Mouse (Mus musculus): ENCODE measurements at regions not wholly inside any gene's neighbourhood (a gene's known extent, or its start where the extent isn't known, plus 50 kb on each side); places are given as distances from the start of the nearest gene placed in this dataset.

DNA sequence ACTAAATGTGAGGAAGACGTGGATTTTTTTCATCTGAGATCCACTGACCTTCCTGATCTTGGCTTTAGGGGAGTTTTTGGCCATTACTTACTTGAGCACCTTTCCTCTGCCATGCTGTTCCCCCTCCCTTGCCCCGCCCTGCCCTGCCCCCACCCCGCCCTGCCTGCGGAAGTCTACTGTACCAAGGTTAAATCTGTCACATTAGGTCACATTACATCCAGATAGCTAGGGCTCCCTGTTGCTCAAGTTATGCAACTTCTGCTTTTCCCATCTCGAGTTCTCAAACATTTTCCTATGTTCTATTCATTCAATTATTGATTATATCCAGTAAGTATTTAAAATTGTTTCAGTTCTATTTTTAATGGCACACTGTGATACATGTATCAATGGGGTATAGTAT is 144.7 kb upstream of the Cnot2 start:
- Histone ChIP-seq H3K36me3 (no peaks in the 10 kb centered on the region), H3K4me3 (no peak overlapping the region), H3K9ac (no peak overlapping the region), H3K27ac (no peak overlapping the region), H3K27me3 (peaks cover 3% of the 10 kb centered on the region; the same call in 1 of the 2 replicates), H3K4me2 (no peak overlapping the region), H3K4me1 (replicated peaks) (peaks cover 12% of the 10 kb centered on the region), H3K9me3 (replicated peaks) (no peaks in the 10 kb centered on the region)
- no peak for ATAC-seq (replicated peaks; ENCODE audit: insufficient number of reproducible peaks, insufficient read depth, low FRiP score, low read depth)
- WGBS, result 84% methylated on average over 5 of the region's 5 CpGs

DNA sequence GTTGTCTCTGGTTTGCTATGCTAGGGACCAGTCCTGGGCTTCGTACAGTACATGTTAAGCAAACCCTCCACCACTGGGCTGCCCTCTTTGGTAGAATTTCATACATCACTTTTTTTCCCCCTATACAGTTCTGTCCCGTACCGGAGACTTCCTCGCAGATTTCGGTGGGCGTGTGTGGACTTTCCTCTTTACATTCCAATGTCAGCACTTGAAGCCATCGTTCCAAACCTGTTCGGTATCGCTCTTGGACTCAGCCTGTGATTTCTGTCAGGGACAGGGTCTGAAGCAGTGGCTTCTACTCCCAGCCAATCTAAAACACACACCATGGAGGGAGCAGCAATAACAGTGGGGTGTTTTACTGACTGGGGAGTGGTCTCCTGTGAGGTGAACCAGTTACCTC is 140.7 kb upstream of the Cnot2 start:
- Histone ChIP-seq H3K4me3 (no peak overlapping the region), H3K27ac (no peak overlapping the region), H3K9me3 (replicated peaks) (no peaks in the 10 kb centered on the region), H3K4me2 (no peak overlapping the region), H3K4me1 (replicated peaks) (no peaks in the 10 kb centered on the region), H3K9ac (no peak overlapping the region), H3K27me3 (no peaks in the 10 kb centered on the region), H3K36me3 (no peaks in the 10 kb centered on the region)
- 83% methylated on average over 9 of the region's 9 CpGs for WGBS
- ATAC-seq (replicated peaks; ENCODE audit: insufficient number of reproducible peaks, insufficient read depth, low FRiP score, low read depth), result no peak

DNA sequence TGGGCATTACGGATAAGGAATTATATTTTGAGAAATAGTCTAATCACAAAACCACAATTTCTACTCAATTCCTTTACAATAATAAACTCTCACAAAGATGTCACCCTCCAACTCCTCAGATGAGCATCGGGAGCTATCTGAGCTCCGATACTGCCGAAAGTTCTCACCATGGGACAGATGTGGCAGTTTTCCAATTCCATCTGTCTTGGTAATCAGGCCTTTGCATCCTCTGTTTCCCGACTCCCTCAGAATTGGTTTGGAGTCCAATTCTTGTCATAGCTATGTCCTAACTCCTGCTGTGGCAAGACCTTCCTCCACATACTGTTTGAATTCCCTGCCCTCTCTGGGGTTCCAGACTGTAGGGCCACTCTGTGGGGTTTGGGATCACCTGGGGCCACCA is 138.3 kb upstream of the Cnot2 start:
- no peak overlapping the region for H3K9ac ChIP-seq
- H3K27ac ChIP-seq, result no peak overlapping the region
- H3K4me3 ChIP-seq, result no peak overlapping the region
- ATAC-seq (replicated peaks; ENCODE audit: insufficient number of reproducible peaks, insufficient read depth, low FRiP score, low read depth), result no peak
- H3K36me3 ChIP-seq, result no peaks in the 10 kb centered on the region
- H3K27me3 ChIP-seq, result no peaks in the 10 kb centered on the region
- no peaks in the 10 kb centered on the region for H3K4me1 ChIP-seq (replicated peaks)
- 85% methylated on average over 5 of the region's 5 CpGs for WGBS
- H3K9me3 ChIP-seq (replicated peaks), result no peaks in the 10 kb centered on the region
- H3K4me2 ChIP-seq, result no peak overlapping the region

DNA sequence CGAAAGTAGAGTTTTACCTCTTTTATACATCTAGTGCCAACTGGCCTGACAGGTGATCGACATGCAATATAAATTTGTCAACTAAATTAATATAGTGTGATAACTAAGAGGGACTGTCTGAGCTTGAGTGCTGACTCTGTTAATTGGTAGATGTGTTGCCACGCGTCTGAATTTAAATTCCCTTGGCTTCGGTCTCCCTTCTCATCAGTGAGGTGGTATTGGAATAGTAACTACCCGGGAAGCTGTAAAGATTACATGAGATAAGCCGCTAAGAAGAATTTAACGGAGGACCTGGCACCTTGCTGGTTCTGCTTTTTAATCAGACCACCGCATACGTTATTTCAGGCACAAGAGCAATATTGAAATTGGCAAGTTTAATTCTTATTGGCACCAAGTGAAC is 136.7 kb upstream of the Cnot2 start:
- Histone ChIP-seq H3K4me1 (replicated peaks) (peaks cover 6% of the 10 kb centered on the region), H3K27ac (no peak overlapping the region), H3K36me3 (no peaks in the 10 kb centered on the region), H3K4me3 (no peak overlapping the region), H3K9me3 (replicated peaks) (no peaks in the 10 kb centered on the region), H3K27me3 (no peaks in the 10 kb centered on the region), H3K4me2 (no peak overlapping the region), H3K9ac (no peak overlapping the region)
- 65% methylated on average over 10 of the region's 10 CpGs for WGBS
- ATAC-seq (replicated peaks; ENCODE audit: insufficient number of reproducible peaks, insufficient read depth, low FRiP score, low read depth), result no peak

GRCm38 (mm10) chr10:116717017-116717643 is 135.8 kb upstream of the Cnot2 start:
- WGBS, result 82% methylated on average over 4 of the region's 4 CpGs
- H3K4me3 ChIP-seq, result no peak overlapping the region
- no peaks in the 10 kb centered on the region for H3K27me3 ChIP-seq
- H3K9ac ChIP-seq, result no peak overlapping the region
- no peaks in the 10 kb centered on the region for H3K36me3 ChIP-seq
- ATAC-seq (replicated peaks; ENCODE audit: insufficient number of reproducible peaks, insufficient read depth, low FRiP score, low read depth), result no peak
- H3K4me1 ChIP-seq (replicated peaks), result peaks cover 6% of the 10 kb centered on the region
- no peak overlapping the region for H3K4me2 ChIP-seq
- no peak overlapping the region for H3K27ac ChIP-seq
- no peaks in the 10 kb centered on the region for H3K9me3 ChIP-seq (replicated peaks)

DNA sequence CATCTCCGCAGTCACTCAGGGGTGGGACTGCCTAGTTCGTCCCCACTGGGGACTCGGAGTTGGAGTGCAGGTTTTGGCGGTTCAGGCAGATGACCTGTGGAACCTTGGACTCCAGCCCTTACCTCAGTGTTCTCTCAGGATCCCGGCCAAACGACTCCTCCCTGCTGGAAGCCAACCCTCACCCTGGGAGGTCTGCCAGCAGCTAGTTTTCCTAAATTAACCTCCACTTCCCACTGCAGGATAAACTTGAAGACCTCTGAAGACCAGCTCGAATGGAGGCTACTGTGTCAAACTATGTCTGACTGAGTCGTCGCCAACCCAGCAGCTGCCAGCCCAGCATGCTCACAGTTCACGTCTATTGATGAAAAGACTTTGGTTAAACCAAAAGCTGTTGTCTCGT is 132.1 kb upstream of the Cnot2 start:
- Histone ChIP-seq H3K27me3 (no peaks in the 10 kb centered on the region), H3K27ac (no peak overlapping the region), H3K4me3 (no peak overlapping the region), H3K4me1 (replicated peaks) (peaks cover 6% of the 10 kb centered on the region), H3K9ac (no peak overlapping the region), H3K36me3 (no peaks in the 10 kb centered on the region), H3K9me3 (replicated peaks) (no peaks in the 10 kb centered on the region), H3K4me2 (no peak overlapping the region)
- WGBS, result 31% methylated on average over 11 of the region's 11 CpGs
- ATAC-seq (replicated peaks; ENCODE audit: insufficient number of reproducible peaks, insufficient read depth, low FRiP score, low read depth), result peak; percentile 55; the same call in 1 of the 2 replicates

DNA sequence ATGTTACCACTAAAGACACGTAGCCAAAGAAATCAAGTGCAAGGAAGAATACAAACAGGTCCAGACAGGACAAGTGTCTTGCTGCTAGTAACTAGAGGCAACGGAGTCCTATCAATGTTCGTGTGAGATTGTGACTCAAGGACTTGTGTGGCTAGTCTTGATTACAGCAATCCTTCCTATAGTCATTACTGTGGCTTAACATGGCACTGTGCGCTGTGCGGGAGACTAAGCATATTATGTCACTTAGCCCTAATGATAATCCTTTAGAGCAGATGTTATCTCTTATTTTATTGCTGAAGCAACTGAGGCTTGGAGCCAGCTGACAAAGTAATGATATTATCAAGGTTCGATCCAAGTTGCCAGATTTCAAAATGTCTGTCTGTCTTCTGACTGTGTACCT is 125.7 kb upstream of the Cnot2 start:
- H3K4me3 ChIP-seq, result no peak overlapping the region
- no peak for ATAC-seq (replicated peaks; ENCODE audit: insufficient number of reproducible peaks, insufficient read depth, low FRiP score, low read depth)
- H3K36me3 ChIP-seq, result no peaks in the 10 kb centered on the region
- H3K27ac ChIP-seq, result no peak overlapping the region
- no peaks in the 10 kb centered on the region for H3K27me3 ChIP-seq
- no peak overlapping the region for H3K9ac ChIP-seq
- H3K4me2 ChIP-seq, result no peak overlapping the region
- 73% methylated on average over 6 of the region's 6 CpGs for WGBS
- no peaks in the 10 kb centered on the region for H3K9me3 ChIP-seq (replicated peaks)
- H3K4me1 ChIP-seq (replicated peaks), result no peaks in the 10 kb centered on the region

DNA sequence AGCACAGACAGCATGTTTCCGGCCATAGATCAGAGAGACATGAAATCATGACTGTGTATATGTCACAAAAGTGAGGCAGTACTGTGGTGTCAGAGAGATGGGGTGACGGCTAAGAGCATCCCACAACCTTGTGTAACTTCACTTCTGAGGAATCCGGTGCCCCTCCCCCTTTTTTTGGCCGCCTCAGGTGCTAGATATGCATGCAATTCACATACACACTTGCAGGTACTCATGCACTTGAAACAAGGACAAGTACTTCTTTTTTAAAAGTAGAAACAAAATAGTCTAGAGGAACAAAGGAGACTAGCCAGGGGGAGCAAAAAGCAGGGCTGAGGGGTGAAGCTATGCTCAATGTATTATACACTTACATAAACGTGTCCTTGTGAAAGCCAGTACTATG is 120.0 kb upstream of the Cnot2 start:
- Histone ChIP-seq H3K4me2 (no peak overlapping the region), H3K27ac (no peak overlapping the region), H3K4me3 (no peak overlapping the region), H3K36me3 (no peaks in the 10 kb centered on the region), H3K9me3 (replicated peaks) (no peaks in the 10 kb centered on the region), H3K27me3 (no peaks in the 10 kb centered on the region), H3K9ac (no peak overlapping the region), H3K4me1 (replicated peaks) (no peaks in the 10 kb centered on the region)
- ATAC-seq (replicated peaks; ENCODE audit: insufficient number of reproducible peaks, insufficient read depth, low FRiP score, low read depth), result no peak
- WGBS, result 76% methylated on average over 5 of the region's 5 CpGs

- ATAC-seq (replicated peaks; ENCODE audit: insufficient number of reproducible peaks, insufficient read depth, low FRiP score, low read depth), result no peak
Observed at GRCm38 (mm10) chr10:116699711-116700110, 118.4 kb upstream of the Cnot2 start.

DNA sequence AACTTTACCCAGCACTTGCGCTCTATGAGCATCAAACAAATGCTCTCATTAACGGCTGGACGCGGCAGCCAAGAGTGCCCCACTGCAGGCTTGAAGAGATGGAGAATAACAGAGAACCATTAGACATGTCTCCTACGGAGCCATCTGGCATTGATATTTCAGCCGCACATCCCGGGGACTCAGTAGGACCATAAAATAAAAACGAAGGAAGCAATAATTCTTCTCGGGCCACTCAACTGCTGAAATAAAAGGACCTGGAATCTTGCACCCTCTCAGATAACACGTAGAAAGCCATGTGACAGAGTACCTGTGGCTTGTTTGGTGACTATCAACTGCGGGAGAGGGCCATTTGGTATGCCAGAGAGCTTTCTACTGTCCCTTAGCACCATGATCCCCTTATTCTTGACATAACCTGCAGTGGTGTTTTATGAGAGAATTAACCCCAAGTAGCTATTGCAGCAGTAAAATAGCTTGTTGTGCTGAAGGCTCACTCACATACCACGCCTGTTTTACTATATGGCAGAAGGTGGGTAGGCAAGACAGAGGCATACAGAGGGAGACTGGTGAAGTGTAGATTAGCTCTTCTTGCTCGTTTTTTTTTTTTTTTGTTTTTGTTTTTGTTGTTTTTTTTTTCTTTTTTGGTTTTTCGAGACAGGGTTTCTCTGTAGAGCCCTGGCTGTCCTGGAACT is 116.5 kb upstream of the Cnot2 start:
- Histone ChIP-seq H3K27ac (no peak overlapping the region), H3K4me3 (no peak overlapping the region), H3K27me3 (no peaks in the 10 kb centered on the region), H3K9me3 (replicated peaks) (no peaks in the 10 kb centered on the region), H3K36me3 (no peaks in the 10 kb centered on the region), H3K4me1 (replicated peaks) (no peaks in the 10 kb centered on the region), H3K9ac (no peak overlapping the region), H3K4me2 (no peak overlapping the region)
- 74% methylated on average over 14 of the region's 14 CpGs for WGBS
- no peak for ATAC-seq (replicated peaks; ENCODE audit: insufficient number of reproducible peaks, insufficient read depth, low FRiP score, low read depth)

More at GRCm38 (mm10) chr10:116699711-116700110, 118.4 kb upstream of the Cnot2 start:
- no peaks in the 10 kb centered on the region for H3K9me3 ChIP-seq (replicated peaks)
- no peaks in the 10 kb centered on the region for H3K27me3 ChIP-seq
- no peaks in the 10 kb centered on the region for H3K36me3 ChIP-seq
- H3K4me1 ChIP-seq (replicated peaks), result no peaks in the 10 kb centered on the region
- H3K9ac ChIP-seq, result no peak overlapping the region
- WGBS, result 84% methylated on average over 8 of the region's 8 CpGs
- no peak overlapping the region for H3K4me2 ChIP-seq
- no peak overlapping the region for H3K4me3 ChIP-seq
- H3K27ac ChIP-seq, result no peak overlapping the region

DNA sequence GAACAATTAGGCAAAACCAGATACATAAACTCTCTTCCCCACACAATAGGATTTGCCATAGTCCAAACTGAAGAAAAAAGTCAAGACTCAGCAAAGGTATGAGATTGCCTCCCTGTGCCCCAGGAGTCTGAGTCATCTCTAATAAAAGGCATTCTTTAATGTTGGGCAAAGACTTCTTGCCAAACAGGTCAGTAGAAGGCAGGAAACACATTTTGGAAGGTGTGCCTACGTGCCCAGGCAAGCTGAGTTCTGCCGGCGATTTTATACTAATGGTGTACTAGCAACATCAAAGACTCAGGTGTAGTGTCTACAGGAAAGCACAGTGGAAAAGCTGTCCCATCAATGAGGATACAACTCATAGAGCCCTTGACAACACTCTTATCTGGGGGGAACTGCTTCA is 112.5 kb upstream of the Cnot2 start:
- Histone ChIP-seq H3K4me1 (replicated peaks) (no peaks in the 10 kb centered on the region), H3K9me3 (replicated peaks) (no peaks in the 10 kb centered on the region), H3K4me2 (no peak overlapping the region), H3K27me3 (no peaks in the 10 kb centered on the region), H3K4me3 (no peak overlapping the region), H3K27ac (no peak overlapping the region), H3K9ac (no peak overlapping the region), H3K36me3 (no peaks in the 10 kb centered on the region)
- 83% methylated on average over 3 of the region's 3 CpGs for WGBS
- ATAC-seq (replicated peaks; ENCODE audit: insufficient number of reproducible peaks, insufficient read depth, low FRiP score, low read depth), result no peak

DNA sequence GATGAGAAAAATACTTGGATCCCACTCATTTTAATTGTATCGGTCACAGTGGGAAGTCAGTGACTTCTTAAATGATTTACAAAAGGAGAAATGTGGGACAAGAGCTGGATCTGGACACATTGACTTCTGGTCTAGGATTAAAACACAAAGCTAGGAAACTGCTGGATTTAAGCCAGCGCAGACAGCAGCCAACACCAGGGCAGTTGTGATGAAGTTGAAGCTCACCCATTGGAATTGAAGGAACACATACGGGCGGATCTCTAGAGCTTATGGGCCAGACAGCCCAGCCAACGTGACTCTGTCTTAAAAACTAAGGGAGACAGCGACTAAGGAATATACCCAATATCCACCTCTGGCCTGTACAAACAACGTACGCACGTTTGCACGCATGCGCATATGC is 105.4 kb upstream of the Cnot2 start:
- Histone ChIP-seq H3K27me3 (no peaks in the 10 kb centered on the region), H3K4me2 (no peak overlapping the region), H3K4me3 (no peak overlapping the region), H3K36me3 (no peaks in the 10 kb centered on the region), H3K9ac (no peak overlapping the region), H3K27ac (no peak overlapping the region), H3K4me1 (replicated peaks) (no peaks in the 10 kb centered on the region), H3K9me3 (replicated peaks) (no peaks in the 10 kb centered on the region)
- ATAC-seq (replicated peaks; ENCODE audit: insufficient number of reproducible peaks, insufficient read depth, low FRiP score, low read depth), result no peak
- 90% methylated on average over 11 of the region's 11 CpGs for WGBS

All from heart, embryonic 15.5 days (tissue).